Mouse (Mus musculus): Measurements from ENCODE around the gene Spocd1. TPM values are rescaled to one million over a fixed set of nuclear protein-coding genes. Genes with fewer than 3 reads are reported as not detected.
A peak's percentile ranks its signal among the peaks of the same experiment; 100 is the strongest.

Gene Spocd1
- polyA plus RNA-seq, 1 experiment from 2014 or later: 0.22 TPM

DNA sequence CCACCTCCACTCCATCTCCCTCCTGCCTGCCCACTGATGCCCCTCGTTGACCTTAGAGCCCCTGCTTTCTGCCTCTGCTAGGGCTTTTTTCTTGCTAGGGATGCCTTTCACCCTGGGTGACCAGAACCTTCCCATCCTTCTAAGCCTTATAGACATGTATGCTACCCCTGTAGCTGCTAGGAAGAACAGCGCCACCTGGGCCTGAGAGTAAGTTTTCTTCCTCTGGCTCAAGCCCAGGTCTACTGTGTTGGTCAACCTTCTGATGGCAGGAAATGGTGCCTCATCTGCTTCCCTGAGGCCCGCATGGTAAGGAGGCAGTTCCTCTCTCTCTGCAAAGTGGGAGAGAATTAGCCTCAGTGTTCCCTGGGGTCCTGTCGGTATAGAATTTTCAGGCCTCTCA is 67.0 kb downstream of the Spocd1 start:
- no peaks in the 10 kb centered on the region for H3K9me3 ChIP-seq (replicated peaks; ENCODE audit: control insufficient read depth, low read length)
- H3K27ac ChIP-seq (ENCODE audit: low read length): no peak overlapping the region
- WGBS: 70% methylated on average over 4 of the region's 4 CpGs
- peaks cover 21% of the 10 kb centered on the region for H3K27me3 ChIP-seq (ENCODE audit: control insufficient read depth, insufficient read depth, low read length)
- no peak overlapping the region for H3K4me2 ChIP-seq (ENCODE audit: low read depth, low read length)
- H3K4me3 ChIP-seq (ENCODE audit: low read length): no peak overlapping the region
- H3K4me1 ChIP-seq (ENCODE audit: control insufficient read depth, insufficient read depth, low read length): no peaks in the 10 kb centered on the region
- no peaks in the 10 kb centered on the region for H3K36me3 ChIP-seq (ENCODE audit: control insufficient read depth, insufficient read depth)
- ATAC-seq (replicated peaks; ENCODE audit: extremely low read depth, insufficient read depth, low FRiP score): no peak
- H3K9ac ChIP-seq (ENCODE audit: low read length): no peak overlapping the region

GRCm38 (mm10) chr4:129998124-129998523 is 69.1 kb downstream of the Spocd1 start:
- 45% methylated on average over 11 of the region's 11 CpGs for WGBS
- Histone ChIP-seq H3K9ac (ENCODE audit: low read length) (no peak overlapping the region), H3K27me3 (ENCODE audit: control insufficient read depth, insufficient read depth, low read length) (peaks cover 21% of the 10 kb centered on the region)

GRCm38 (mm10) chr4:130001710-130002109 is 72.7 kb downstream of the Spocd1 start:
- Histone ChIP-seq H3K27me3 (ENCODE audit: control insufficient read depth, insufficient read depth, low read length) (peaks cover 18% of the 10 kb centered on the region), H3K4me1 (ENCODE audit: control insufficient read depth, insufficient read depth, low read length) (peaks cover 7% of the 10 kb centered on the region), H3K27ac (ENCODE audit: low read length) (no peak overlapping the region), H3K4me2 (ENCODE audit: low read depth, low read length) (no peak overlapping the region), H3K4me3 (ENCODE audit: low read length) (no peak overlapping the region), H3K9me3 (replicated peaks; ENCODE audit: control insufficient read depth, low read length) (0 out of 2 replicates have a peak, but pooled peaks cover 3% of the 10 kb centered on the region), H3K9ac (ENCODE audit: low read length) (no peak overlapping the region), H3K36me3 (ENCODE audit: control insufficient read depth, insufficient read depth) (no peaks in the 10 kb centered on the region)
- ATAC-seq (replicated peaks; ENCODE audit: extremely low read depth, insufficient read depth, low FRiP score): 0 out of 2 replicates have a peak, but pooled peaks have one; percentile 19
- WGBS: 12% methylated on average over 5 of the region's 5 CpGs

More at GRCm38 (mm10) chr4:129998124-129998523, 69.1 kb downstream of the Spocd1 start:
- Histone ChIP-seq H3K4me1 (ENCODE audit: control insufficient read depth, insufficient read depth, low read length) (peaks cover 7% of the 10 kb centered on the region), H3K4me2 (ENCODE audit: low read depth, low read length) (no peak overlapping the region), H3K36me3 (ENCODE audit: control insufficient read depth, insufficient read depth) (no peaks in the 10 kb centered on the region), H3K27ac (ENCODE audit: low read length) (no peak overlapping the region), H3K4me3 (ENCODE audit: low read length) (no peak overlapping the region), H3K9me3 (replicated peaks; ENCODE audit: control insufficient read depth, low read length) (no peaks in the 10 kb centered on the region)
- no peak for ATAC-seq (replicated peaks; ENCODE audit: extremely low read depth, insufficient read depth, low FRiP score)

DNA sequence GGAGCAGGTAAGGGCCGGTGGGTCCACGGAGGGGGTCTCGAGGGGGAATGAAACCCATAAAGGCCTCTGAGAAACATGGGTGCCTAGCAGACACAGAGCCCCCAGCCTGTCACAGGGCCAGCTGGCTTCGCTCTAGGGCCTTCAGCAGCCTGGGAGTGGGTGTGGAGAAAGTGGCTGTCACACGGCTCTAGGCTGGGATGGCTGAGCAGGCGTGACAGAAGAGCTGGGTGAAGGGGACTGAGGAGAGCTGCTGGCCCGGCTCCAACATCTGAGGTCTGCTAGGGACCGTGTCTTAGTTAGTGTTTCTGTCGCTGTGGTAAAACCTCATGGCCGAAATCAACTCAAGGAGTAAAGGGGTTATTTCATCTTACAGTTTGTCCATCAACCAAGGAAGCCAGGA is 73.1 kb downstream of the Spocd1 start:
- Histone ChIP-seq H3K4me3 (ENCODE audit: low read length) (no peak overlapping the region), H3K9ac (ENCODE audit: low read length) (no peak overlapping the region), H3K27ac (ENCODE audit: low read length) (no peak overlapping the region), H3K27me3 (ENCODE audit: control insufficient read depth, insufficient read depth, low read length) (peaks cover 21% of the 10 kb centered on the region), H3K4me1 (ENCODE audit: control insufficient read depth, insufficient read depth, low read length) (peaks cover 7% of the 10 kb centered on the region), H3K36me3 (ENCODE audit: control insufficient read depth, insufficient read depth) (no peaks in the 10 kb centered on the region), H3K4me2 (ENCODE audit: low read depth, low read length) (no peak overlapping the region), H3K9me3 (replicated peaks; ENCODE audit: control insufficient read depth, low read length) (0 out of 2 replicates have a peak, but pooled peaks cover 3% of the 10 kb centered on the region)
- peak; percentile 63; the same call in 1 of the 2 replicates for ATAC-seq (replicated peaks; ENCODE audit: extremely low read depth, insufficient read depth, low FRiP score)
- 41% methylated on average over 10 of the region's 10 CpGs for WGBS

GRCm38 (mm10) chr4:130005593-130005992 is 76.5 kb downstream of the Spocd1 start:
- Histone ChIP-seq H3K9ac (ENCODE audit: low read length) (no peak overlapping the region), H3K36me3 (ENCODE audit: control insufficient read depth, insufficient read depth) (no peaks in the 10 kb centered on the region), H3K4me2 (ENCODE audit: low read depth, low read length) (no peak overlapping the region), H3K27ac (ENCODE audit: low read length) (no peak overlapping the region), H3K9me3 (replicated peaks; ENCODE audit: control insufficient read depth, low read length) (0 out of 2 replicates have a peak, but pooled peaks cover 3% of the 10 kb centered on the region), H3K4me1 (ENCODE audit: control insufficient read depth, insufficient read depth, low read length) (peaks cover 7% of the 10 kb centered on the region), H3K4me3 (ENCODE audit: low read length) (no peak overlapping the region), H3K27me3 (ENCODE audit: control insufficient read depth, insufficient read depth, low read length) (peaks cover 35% of the 10 kb centered on the region)
- WGBS: 57% methylated on average over 9 of the region's 9 CpGs
- no peak for ATAC-seq (replicated peaks; ENCODE audit: extremely low read depth, insufficient read depth, low FRiP score)

- Histone ChIP-seq H3K9ac (ENCODE audit: low read length) (no peak overlapping the region), H3K4me3 (ENCODE audit: low read length) (peak overlapping the region; percentile 20), H3K4me2 (ENCODE audit: low read depth, low read length) (peak overlapping the region; percentile 49), H3K27ac (ENCODE audit: low read length) (no peak overlapping the region), H3K36me3 (ENCODE audit: control insufficient read depth, insufficient read depth) (no peaks in the 10 kb centered on the region), H3K9me3 (replicated peaks; ENCODE audit: control insufficient read depth, low read length) (0 out of 2 replicates have a peak, but pooled peaks cover 3% of the 10 kb centered on the region), H3K27me3 (ENCODE audit: control insufficient read depth, insufficient read depth, low read length) (peaks cover 35% of the 10 kb centered on the region), H3K4me1 (ENCODE audit: control insufficient read depth, insufficient read depth, low read length) (peaks cover 6% of the 10 kb centered on the region)
- no peak for ATAC-seq (replicated peaks; ENCODE audit: extremely low read depth, insufficient read depth, low FRiP score)
- WGBS: 11% methylated on average over 25 of the region's 25 CpGs
Measured at GRCm38 (mm10) chr4:130006533-130006932, 77.5 kb downstream of the Spocd1 start.

Other genes starting within 250 kb of the Spocd1 start
- 6.2 and 6.6 TPM in 2 replicates for gene Tmem39b, start 232.4 kb upstream of the Spocd1 start, polyA plus RNA-seq (2015; fragmentation: Nextera tagmentation; extraction: Ambion mirVana)
- 63.4 and 65.8 TPM in 2 replicates for gene Khdrbs1, start 186.9 kb upstream of the Spocd1 start, polyA plus RNA-seq (2015; fragmentation: Nextera tagmentation; extraction: Ambion mirVana)
- 352 and 364 TPM in 2 replicates for gene Ptp4a2, start 118.0 kb upstream of the Spocd1 start, polyA plus RNA-seq (2015; fragmentation: Nextera tagmentation; extraction: Ambion mirVana)
- 1.0 and 1.2 TPM in 2 replicates for gene Adgrb2, start 55.6 kb downstream of the Spocd1 start, polyA plus RNA-seq (2015; fragmentation: Nextera tagmentation; extraction: Ambion mirVana)
- 26.6 and 37.7 TPM in 2 replicates for gene Col16a1, start 118.6 kb downstream of the Spocd1 start, polyA plus RNA-seq (2015; fragmentation: Nextera tagmentation; extraction: Ambion mirVana)
- gene Pef1, start 173.3 kb downstream of the Spocd1 start, polyA plus RNA-seq (2015; fragmentation: Nextera tagmentation; extraction: Ambion mirVana): 61.9 and 62.9 TPM in 2 replicates
- gene Hcrtr1, start 210.1 kb downstream of the Spocd1 start, polyA plus RNA-seq (2015; fragmentation: Nextera tagmentation; extraction: Ambion mirVana): 0.19 TPM in 1 of 2 replicates, not detected in the other
- gene Tinagl1, start 245.9 kb downstream of the Spocd1 start, polyA plus RNA-seq (2015; fragmentation: Nextera tagmentation; extraction: Ambion mirVana): 61.2 and 70.6 TPM in 2 replicates